Mouse (Mus musculus) urinary bladder, adult 2 months (tissue): Measurements from ENCODE around the gene Tmem208. TPM values are rescaled to one million over a fixed set of nuclear protein-coding genes. Genes with fewer than 3 reads are reported as not detected.
A peak's percentile ranks its signal among the peaks of the same experiment; 100 is the strongest.

ENCODE experiments used
- DNase-seq: peaks from one replicate; pipeline ENCODE4 v3.0.0; 2022; ENCODE audit warnings: low spot score
- polyA plus RNA-seq: library from polyadenylated mRNA; depleted of rRNA; stranded (reverse); fragments of >200 nt; gene quantifications from 2 replicates; pipeline ENCODE4 v1.2.3, GENCODE M21; 2012; rRNA removed

The Tmem208 gene
- polyA plus RNA-seq, 1 experiment: 103 TPM

DNA sequence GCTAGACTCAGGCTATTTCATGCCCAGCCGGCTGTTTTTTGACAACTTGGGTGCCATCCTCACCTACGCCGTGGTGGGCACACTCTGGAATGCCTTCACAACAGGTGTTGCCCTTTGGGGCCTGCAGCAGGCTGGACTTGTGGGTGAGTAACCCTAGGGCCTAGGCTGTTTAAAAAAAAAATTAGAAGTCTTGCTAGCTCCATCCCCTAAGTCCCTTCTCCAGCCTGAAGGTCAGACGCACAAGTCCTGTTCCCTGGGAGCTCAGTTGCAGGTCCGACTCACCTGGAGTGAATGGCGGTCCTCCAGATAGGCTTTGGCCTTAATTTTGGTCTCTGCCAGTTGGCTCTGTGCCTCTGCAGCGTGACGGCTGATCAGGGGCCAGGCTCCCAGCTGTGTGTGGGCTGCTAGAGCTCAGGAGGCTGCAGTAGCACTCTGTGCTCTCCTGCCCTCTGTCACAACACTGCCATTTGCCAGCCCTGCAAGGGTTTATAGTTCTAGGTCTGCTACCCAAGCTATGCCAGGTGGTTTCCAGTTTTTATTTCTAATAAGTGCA, 27.5 kb downstream of the Tmem208 start:
- DNase-seq: no peak

DNA sequence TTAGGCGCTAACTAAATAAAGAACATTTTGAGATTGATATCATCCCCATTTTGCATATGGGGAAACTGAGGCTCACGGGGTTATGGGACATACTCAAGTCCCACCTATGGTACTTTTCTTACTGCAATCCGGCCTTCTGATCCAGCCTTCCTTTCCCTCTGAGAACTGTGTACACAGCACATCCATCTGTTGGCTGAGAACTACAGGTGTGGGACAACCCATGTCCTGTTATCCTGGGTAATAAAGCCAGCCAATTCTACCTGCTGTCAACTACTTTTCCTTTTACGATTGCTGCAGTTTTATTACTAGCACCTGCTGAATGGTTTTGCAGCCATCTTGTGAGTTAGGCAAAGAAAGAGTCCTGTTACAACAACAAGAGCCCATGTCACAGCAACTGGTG, 28.4 kb downstream of the Tmem208 start:
- no peak for DNase-seq

DNA sequence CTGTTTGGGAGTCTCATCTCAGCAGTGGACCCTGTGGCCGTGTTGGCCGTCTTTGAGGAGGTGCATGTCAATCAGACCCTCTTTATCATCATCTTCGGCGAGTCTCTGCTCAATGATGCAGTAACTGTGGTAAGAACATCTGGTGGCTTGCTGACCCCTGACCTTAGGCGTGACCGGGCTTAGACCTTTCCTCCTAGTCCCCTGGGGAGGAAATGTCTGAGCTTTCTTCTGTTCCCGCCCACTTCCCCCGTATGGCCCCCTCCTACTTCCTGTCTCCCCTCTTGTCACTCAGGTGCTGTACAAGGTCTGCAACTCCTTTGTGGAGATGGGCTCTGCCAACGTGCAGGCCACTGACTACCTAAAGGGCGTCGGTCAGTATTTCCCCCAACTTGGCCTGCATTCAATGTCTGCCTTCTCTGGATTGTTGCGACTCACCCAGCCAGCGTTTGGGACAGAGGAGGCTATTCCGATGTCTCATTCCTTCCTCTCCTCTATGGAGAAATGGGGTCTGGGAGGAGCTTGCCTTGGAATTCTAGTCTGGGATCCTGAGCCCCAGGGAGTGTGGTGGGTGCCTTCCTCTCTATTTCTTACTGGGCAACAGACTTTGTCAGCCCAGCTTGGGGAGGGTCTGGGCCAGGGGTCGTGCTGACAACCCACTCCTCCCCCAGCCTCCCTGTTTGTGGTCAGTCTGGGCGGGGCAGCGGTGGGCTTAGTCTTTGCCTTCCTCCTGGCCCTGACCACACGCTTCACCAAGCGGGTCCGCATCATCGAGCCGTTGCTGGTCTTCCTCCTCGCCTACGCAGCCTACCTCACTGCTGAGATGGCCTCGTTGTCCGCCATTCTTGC, 29.2 kb downstream of the Tmem208 start:
- DNase-seq: no peak

DNA sequence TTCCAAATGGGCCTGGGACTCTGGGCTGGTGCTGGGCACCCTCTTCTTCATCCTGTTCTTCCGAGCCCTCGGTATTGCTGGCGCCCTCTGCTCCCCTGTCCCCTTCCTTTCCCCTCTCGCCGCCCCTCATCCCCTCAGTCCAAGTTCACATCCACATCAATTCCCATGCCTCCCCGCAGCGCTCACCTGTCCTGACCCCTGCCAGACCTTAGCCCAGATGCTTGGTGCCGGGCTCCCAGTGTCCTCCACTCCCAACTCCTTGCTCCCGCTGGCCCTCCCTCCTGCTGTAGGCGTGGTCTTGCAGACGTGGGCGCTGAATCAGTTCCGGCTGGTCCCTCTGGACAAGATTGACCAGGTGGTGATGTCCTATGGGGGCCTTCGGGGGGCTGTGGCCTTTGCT, 30.5 kb downstream of the Tmem208 start:
- DNase-seq: no peak

DNA sequence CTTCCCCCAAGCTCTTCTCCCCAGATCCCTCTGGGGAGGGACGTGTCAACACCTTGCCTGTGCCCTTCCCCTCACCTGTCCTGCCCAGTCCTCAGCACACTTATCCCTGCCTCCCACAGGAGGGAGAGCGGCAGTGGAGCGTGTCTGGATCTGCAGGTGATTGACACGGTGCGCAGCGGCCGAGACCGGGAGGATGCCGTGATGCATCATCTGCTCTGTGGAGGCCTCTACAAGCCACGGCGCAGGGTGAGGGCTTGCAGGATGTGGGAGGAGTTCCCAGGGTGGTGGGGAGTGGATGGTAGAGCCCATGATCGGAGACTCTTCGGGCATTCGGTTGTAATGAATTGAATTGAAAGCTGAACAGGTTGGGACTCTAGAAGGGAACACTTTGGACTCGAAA, 33.1 kb downstream of the Tmem208 start:
- DNase-seq: no peak

DNA sequence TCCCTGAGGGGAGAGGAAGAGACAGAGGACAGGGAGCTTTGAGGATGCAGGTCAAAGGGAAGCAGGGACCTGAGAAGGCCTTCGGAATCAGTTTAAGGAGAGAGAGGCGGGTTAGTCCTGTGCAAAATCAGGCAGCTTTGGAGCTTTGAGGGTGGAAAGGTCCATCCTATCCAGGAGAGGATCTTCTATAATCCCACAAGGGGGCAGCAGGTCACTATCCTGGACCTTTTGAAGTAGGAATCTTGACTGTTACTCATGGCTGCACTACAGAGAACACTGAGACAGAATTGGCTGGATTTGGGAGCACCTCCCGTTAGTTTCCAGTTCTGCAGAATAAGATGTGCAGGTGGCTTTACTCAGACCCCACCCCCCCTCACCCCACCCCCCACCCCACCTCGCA, 33.5 kb downstream of the Tmem208 start:
- DNase-seq: no peak

DNA sequence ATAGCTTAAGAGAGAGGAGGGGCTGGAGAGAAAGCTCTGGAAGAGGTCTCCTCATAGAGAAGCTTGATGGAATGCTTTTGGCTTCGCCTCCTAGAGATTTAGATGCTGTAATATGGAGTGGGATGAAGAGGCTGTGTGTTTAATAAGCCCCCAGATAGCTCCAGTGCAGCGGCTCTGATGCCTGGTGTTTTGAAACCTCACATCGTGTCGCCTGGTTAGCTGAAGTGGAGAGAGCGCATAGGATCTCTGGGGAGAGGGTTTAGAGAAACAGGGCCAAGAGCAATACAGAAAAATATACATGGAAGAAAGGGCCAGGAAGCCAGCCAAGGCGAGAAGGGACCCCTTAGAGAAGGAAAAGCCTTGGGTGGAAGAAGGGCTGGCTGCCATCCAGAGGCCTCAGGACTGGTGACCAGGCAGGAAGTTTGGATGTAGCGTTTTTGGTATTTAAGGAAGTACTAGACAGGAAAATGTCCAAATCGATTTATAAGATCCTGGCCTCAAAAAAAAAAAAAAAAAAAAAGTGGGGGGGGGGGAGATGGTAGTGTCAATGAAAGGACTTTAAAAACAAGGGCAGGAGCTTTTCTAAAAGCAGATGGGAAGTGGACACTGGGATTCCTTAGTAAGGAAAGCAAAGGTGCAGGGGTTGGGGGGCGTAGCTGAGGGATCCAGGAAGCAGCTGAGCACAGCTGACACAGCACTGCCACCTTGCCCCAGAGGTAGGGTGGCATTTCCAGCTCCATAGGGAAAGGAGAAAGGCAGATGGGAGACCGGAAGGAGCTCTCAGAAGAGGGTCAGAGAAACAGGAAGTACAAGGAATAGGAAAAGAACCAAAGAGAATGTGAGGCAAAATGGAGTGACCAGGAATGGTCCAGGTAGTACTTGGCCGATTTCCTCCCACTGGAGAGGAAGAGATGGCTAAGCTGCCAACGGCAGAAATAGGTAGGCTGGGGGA, 35.9 kb downstream of the Tmem208 start:
- DNase-seq: no peak

DNA sequence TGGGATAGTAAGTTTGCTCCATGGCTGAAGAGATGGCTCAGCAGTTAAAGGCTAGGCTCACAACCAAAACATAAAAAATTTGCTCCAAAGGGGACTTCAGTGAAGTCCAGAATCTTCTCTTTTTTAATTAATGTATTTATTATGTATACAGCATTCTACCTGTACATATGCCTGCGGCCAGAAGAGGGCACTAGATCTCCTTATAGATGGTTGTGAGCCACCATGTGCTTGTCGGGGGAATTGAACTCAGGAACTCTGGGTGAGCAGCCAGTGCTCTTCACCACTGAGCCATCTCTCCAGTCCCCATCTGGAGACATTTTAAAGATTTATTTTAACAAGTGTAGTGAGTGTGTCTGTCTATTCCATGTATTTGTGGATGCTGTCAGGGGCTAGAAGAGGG, 41.0 kb downstream of the Tmem208 start:
- DNase-seq: no peak

DNA sequence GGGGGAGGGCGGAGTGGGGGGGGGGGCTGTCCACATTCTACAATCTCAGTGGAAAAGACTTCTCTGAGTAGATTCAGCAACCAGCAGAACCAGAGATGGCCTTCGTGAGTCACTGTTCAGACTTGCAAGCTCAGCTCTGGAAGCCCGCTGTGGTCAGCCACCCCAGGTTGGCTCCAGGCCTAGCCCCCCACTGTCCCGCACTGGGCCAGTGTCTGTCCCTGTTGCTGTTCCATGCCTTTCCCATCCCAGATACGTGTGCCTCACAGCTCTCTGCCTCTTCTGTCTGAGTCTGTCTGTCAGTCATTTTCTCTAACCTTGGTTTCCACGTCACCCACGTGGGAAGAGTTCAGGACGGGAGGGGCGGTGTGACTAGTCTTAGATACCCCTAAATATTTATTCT, 46.3 kb downstream of the Tmem208 start:
- no peak for DNase-seq

DNA sequence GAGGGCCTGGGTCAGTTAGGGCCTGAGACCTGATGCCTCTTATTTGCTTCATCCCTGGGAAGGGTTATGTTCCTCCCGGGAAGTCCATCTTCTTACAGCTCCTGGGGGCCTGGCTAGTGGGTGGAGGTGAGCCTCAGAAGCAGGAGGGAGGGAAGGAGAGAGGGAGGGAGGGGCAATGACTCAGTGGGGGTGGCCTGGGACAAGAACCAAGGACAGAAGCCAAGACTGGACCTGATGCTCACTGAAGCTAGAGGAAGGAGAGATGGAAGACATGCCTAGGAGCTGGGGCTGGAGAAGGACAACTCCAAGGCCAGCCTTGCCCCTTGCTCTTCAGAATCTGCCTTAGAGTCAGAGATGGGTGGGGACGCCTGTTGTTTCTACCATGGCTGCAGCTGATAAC, 46.9 kb downstream of the Tmem208 start, which contains the start of gene Plekhg4:
Gene Plekhg4, plus strand, starts transcription at position 243 of the 400 bp plus-strand sequence.
- no peak for DNase-seq

DNA sequence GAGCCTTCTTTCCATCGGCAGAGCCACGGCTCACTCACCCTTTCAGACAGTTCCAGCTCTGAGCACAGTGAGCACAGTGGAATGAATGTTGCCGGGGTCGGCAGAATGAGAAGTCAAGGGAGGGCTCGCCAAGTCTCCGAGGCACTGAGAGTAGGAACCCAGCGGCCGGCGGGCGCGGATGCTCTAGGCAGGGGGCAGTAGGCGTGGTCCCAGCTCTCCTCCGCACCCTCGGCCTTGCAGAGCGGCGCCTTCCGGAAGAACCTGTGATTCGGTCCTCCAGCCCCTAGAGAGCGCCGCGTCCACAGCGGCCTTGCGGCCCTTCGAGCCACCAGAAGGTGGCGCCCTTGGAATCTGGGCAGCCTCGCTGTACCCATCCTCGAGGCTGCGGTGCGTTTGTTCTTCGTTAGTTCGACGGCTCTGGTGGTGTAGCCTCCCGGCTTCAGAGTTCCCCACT, 48.4 kb downstream of the Tmem208 start:
- DNase-seq: no peak

DNA sequence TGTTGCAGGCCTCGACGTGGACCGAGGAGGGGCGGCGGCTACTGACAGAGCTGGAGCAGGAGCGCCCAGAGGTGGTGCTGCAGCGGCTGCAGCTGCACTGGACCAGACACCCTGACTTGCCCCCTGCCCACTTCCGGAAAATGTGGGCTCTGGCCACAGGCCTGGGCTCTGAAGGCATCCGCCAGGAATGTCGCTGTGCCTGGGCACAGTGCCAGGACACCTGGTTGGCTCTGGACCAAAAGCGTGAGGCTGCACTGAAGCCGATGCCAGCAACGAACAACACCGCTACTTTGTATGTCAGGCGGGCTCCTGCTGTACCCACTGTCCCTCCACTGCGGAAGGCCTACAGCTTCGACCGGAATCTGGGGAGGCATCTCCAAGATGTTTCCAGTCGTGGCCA, 52.5 kb downstream of the Tmem208 start:
- peak; percentile 49 for DNase-seq

DNA sequence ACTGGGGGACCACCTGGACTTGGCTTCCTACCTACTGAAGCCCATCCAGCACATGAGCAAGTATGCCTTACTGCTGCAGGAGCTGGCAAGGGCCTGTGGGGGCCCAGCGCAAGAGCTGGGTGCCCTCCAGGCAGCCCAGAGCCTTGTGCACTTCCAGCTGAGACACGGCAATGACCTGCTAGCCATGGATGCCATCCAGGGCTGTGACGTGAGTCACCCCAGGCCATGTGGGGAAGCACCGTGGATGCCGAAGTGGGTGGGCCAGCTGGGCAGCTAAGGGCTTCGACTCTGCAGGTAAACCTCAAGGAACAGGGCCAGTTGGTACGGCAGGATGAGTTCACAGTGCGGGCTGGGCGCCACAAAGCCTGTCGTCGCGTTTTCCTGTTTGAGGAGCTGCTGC, 54.2 kb downstream of the Tmem208 start:
- DNase-seq: no peak

DNA sequence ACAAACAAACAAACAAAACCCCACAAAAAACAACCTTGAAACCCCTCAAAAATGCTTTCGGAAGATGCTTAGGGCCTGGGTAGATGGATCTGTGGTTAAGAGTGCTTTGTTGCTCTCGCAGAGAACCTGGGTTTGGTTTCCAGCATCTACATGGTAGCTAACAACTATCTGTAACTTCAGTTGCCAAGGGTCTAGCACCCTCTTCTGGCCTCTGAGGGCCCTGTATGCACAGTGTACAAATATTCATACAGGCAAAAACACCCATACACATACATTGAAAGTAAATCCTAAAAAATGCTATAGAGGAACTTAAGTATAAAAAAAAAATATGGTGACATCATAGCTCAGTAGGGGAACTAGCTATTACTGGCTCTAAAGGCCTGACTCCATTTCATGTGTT, 57.9 kb downstream of the Tmem208 start:
- no peak for DNase-seq

Other genes starting within 250 kb of the Tmem208 start
- gene Ces3b, start 242.6 kb upstream of the Tmem208 start, polyA plus RNA-seq: not detected in 2 replicates
- gene Ces4a, start 194.6 kb upstream of the Tmem208 start, polyA plus RNA-seq: not detected in 2 replicates
- gene Cbfb, start 155.7 kb upstream of the Tmem208 start, polyA plus RNA-seq: 28.0 and 30.1 TPM in 2 replicates
- gene D230025D16Rik, start 101.2 kb upstream of the Tmem208 start, polyA plus RNA-seq: 25.3 and 28.5 TPM in 2 replicates
- 34.1 and 34.5 TPM in 2 replicates for gene B3gnt9, start 71.2 kb upstream of the Tmem208 start, polyA plus RNA-seq
- 15.1 and 15.8 TPM in 2 replicates for gene Tradd, start 61.7 kb upstream of the Tmem208 start, polyA plus RNA-seq
- 9.1 and 9.5 TPM in 2 replicates for gene Fbxl8, start 61.7 kb upstream of the Tmem208 start, polyA plus RNA-seq
- 4.8 TPM in 2 replicates for gene Hsf4, start 56.6 kb upstream of the Tmem208 start, polyA plus RNA-seq
- gene Nol3, start 50.2 kb upstream of the Tmem208 start, polyA plus RNA-seq: 2.8 and 4.0 TPM in 2 replicates
- gene 4931428F04Rik, start 36.5 kb upstream of the Tmem208 start, polyA plus RNA-seq: 2.7 and 2.9 TPM in 2 replicates
- 4.3 and 4.5 TPM in 2 replicates for gene Exoc3l, start 30.3 kb upstream of the Tmem208 start, polyA plus RNA-seq
- gene E2f4, start 28.7 kb upstream of the Tmem208 start, polyA plus RNA-seq: 59.3 and 75.5 TPM in 2 replicates
- 25.2 and 29.0 TPM in 2 replicates for gene Elmo3, start 20.8 kb upstream of the Tmem208 start, polyA plus RNA-seq
- gene Lrrc29, start 76 bp upstream of the Tmem208 start, polyA plus RNA-seq: 3.9 and 6.1 TPM in 2 replicates
- 17.0 and 18.4 TPM in 2 replicates for gene Fhod1, start 21.6 kb downstream of the Tmem208 start, polyA plus RNA-seq
- 2.6 and 3.4 TPM in 2 replicates for gene Slc9a5, start 22.5 kb downstream of the Tmem208 start, polyA plus RNA-seq
- gene Plekhg4, start 46.9 kb downstream of the Tmem208 start, polyA plus RNA-seq: 0.25 and 0.50 TPM in 2 replicates
- gene Kctd19, start 87.1 kb downstream of the Tmem208 start, polyA plus RNA-seq: 0.06 and 0.10 TPM in 2 replicates
- gene Lrrc36, start 87.2 kb downstream of the Tmem208 start, polyA plus RNA-seq: 0.48 and 0.53 TPM in 2 replicates
- gene Tppp3, start 145.2 kb downstream of the Tmem208 start, polyA plus RNA-seq: 84.1 and 93.7 TPM in 2 replicates
- gene Zdhhc1, start 170.5 kb downstream of the Tmem208 start, polyA plus RNA-seq: 56.7 and 64.7 TPM in 2 replicates
- 0.49 and 0.52 TPM in 2 replicates for gene Hsd11b2, start 192.4 kb downstream of the Tmem208 start, polyA plus RNA-seq
- gene Atp6v0d1, start 239.7 kb downstream of the Tmem208 start, polyA plus RNA-seq: 144 and 148 TPM in 2 replicates